Mouse (Mus musculus) lung, embryonic 16.5 days (tissue): ENCODE measurements around the gene Ppp5c. TPM values are rescaled to one million over a fixed set of nuclear protein-coding genes. Genes with fewer than 3 reads are reported as not detected.

Experiments used
- polyA plus RNA-seq: library from polyadenylated mRNA; unstranded; fragments of >200 nt; fragmentation: Nextera tagmentation; extraction: Ambion mirVana; gene quantifications from 2 replicates; pipeline ENCODE4 v1.2.1, GENCODE M21; 2015

The Ppp5c gene
- polyA plus RNA-seq, 1 experiment from 2014 or later: 105 TPM

Other genes starting within 250 kb of the Ppp5c start
- gene Slc1a5, start 246.6 kb downstream of the Ppp5c start, polyA plus RNA-seq: 46.7 and 47.2 TPM in 2 replicates
- gene Strn4, start 212.0 kb downstream of the Ppp5c start, polyA plus RNA-seq: 87.1 and 92.1 TPM in 2 replicates
- 28.1 and 28.9 TPM in 2 replicates for gene Fkrp, start 211.2 kb downstream of the Ppp5c start, polyA plus RNA-seq
- gene Prkd2, start 185.0 kb downstream of the Ppp5c start, polyA plus RNA-seq: 21.7 and 23.3 TPM in 2 replicates
- gene Dact3, start 152.6 kb downstream of the Ppp5c start, polyA plus RNA-seq: 2.1 and 2.2 TPM in 2 replicates
- gene Gng8, start 136.1 kb downstream of the Ppp5c start, polyA plus RNA-seq: 12.9 and 13.0 TPM in 2 replicates
- 2.6 and 2.8 TPM in 2 replicates for gene Ptgir, start 121.4 kb downstream of the Ppp5c start, polyA plus RNA-seq
- 116 and 118 TPM in 2 replicates for gene Calm3, start 103.8 kb downstream of the Ppp5c start, polyA plus RNA-seq
- gene Pnmal2, start 83.2 kb downstream of the Ppp5c start, polyA plus RNA-seq: 5.1 and 5.5 TPM in 2 replicates
- gene Pnmal1, start 68.2 kb downstream of the Ppp5c start, polyA plus RNA-seq: 0.20 and 0.49 TPM in 2 replicates
- 0.15 and 0.29 TPM in 2 replicates for gene Gm42372, start 44.8 kb downstream of the Ppp5c start, polyA plus RNA-seq
- gene Ccdc8, start 35.2 kb downstream of the Ppp5c start, polyA plus RNA-seq: 41.7 and 43.8 TPM in 2 replicates
- 56.0 and 57.0 TPM in 2 replicates for gene Hif3a, start 34.5 kb upstream of the Ppp5c start, polyA plus RNA-seq
- 0.28 and 0.50 TPM in 2 replicates for gene Psg16, start 46.1 kb upstream of the Ppp5c start, polyA plus RNA-seq
- 0.04 TPM in 1 of 2 replicates, not detected in the other for gene Ceacam3, start 122.4 kb upstream of the Ppp5c start, polyA plus RNA-seq
- gene Psg29, start 175.6 kb upstream of the Ppp5c start, polyA plus RNA-seq: not detected in 2 replicates